Comparison of ENCODE assay signal across 8 mouse cellular contexts in the genomic region with DNA sequence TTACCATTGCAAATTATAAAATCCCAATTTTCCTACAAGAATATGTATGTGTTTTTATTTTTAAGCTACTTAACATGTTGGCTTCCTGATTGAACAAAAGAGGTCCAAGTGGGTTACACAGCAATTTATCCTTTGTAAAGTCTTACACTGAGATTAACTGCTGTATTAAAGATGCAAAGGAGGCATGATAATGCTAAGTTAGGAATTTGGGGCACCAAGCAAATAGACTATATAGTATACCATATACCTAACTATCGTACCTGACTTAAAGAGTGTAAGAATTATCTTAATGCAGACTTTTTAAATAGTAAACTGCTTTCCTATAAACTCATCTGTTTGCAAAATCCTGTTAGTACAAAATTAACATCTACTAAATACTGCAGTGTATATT. TPM values are rescaled to one million over a fixed set of nuclear protein-coding genes. Genes with fewer than 3 reads are reported as not detected.
DNase-seq lines count a peak whose midpoint lies in the region; ATAC-seq and TF ChIP-seq lines count a peak whose summit lies in the region.

No protein-coding gene starts in this region.

- no peaks in the 10 kb centered on the region for H3K9me3 ChIP-seq in megakaryocyte, embryonic 14.5 days
- no peaks in the 10 kb centered on the region for H3K9me3 ChIP-seq in limb, embryonic 14.5 days (ENCODE audit: control insufficient read depth, low read length)

- no peak for TF ChIP-seq EP300 in heart, adult 2 months (IDR thresholded peaks at IDR 0.05; ENCODE audit: insufficient read depth, low read depth, low read length)

- 76% methylated on average over 1 of the region's 1 CpGs for WGBS in heart, adult 2 months
- WGBS in limb, embryonic 14.5 days, result 87% methylated on average over 1 of the region's 1 CpGs

- H3K4me3 ChIP-seq in heart, adult 2 months, result peak overlapping the region; percentile 44
- H3K4me3 ChIP-seq in megakaryocyte, embryonic 14.5 days (replicated peaks), result peak overlapping the region; percentile 90
- H3K4me3 ChIP-seq in limb, embryonic 14.5 days (replicated peaks; ENCODE audit: low read length), result 0 out of 2 replicates have a peak overlapping the region, but pooled peaks have one; percentile 14

- H3K27ac ChIP-seq in heart, adult 2 months, result peak overlapping the region; percentile 1
- H3K27ac ChIP-seq in limb, embryonic 14.5 days (replicated peaks; ENCODE audit: low read depth, low read length), result no peak overlapping the region

- H3K79me2 ChIP-seq in heart, adult 2 months (replicated peaks; ENCODE audit: control insufficient read depth, insufficient read depth, low read length), result no peaks in the 10 kb centered on the region

- DNase-seq in heart, adult 2 months, result no peak
- no peak for DNase-seq in heart, adult 18-20 months
- DNase-seq in limb, embryonic 14.5 days (ENCODE audit: low spot score), result no peak
- no peak for DNase-seq in c-Kit-positive CD71-positive TER-119-positive erythroid progenitor cells, embryonic 14.5 days (ENCODE audit: low spot score)

- intact Hi-C loops in heart, adult 2 months (cut with DNase I), result loop anchor here (2.0 kb wide), 1 partner anchor 27 kb away; the partner anchor contains the start of genes Ankrd17 and Gm9958

- H3K4me1 ChIP-seq in heart, adult 2 months (ENCODE audit: control insufficient read depth, insufficient read depth, low read length), result peaks cover 4% of the 10 kb centered on the region
- H3K4me1 ChIP-seq in megakaryocyte, embryonic 14.5 days, result peaks cover 46% of the 10 kb centered on the region
- peaks cover 8% of the 10 kb centered on the region for H3K4me1 ChIP-seq in limb, embryonic 14.5 days (ENCODE audit: control insufficient read depth, insufficient read depth, low read length)

- H3K4me2 ChIP-seq in limb, embryonic 14.5 days (replicated peaks; ENCODE audit: low read depth, low read length, severe bottlenecking), result peak overlapping the region; percentile 25; the same call in 1 of the 2 replicates

- H3K27me3 ChIP-seq in heart, adult 2 months (ENCODE audit: control insufficient read depth, insufficient read depth, low read length), result no peaks in the 10 kb centered on the region
- H3K27me3 ChIP-seq in megakaryocyte, embryonic 14.5 days (replicated peaks), result no peaks in the 10 kb centered on the region
- no peaks in the 10 kb centered on the region for H3K27me3 ChIP-seq in limb, embryonic 14.5 days (ENCODE audit: control insufficient read depth, insufficient read depth, low read length)

- no peak for TF ChIP-seq CTCF in heart, adult 2 months (IDR thresholded peaks at IDR 0.05)

- ATAC-seq in megakaryocyte, adult 5-6 weeks (ENCODE audit: poor library complexity, severe bottlenecking), result no peak
- ATAC-seq in limb, embryonic 14.5 days (ENCODE audit: low FRiP score, low read depth), result no peak
- ATAC-seq in megakaryocyte progenitor cell, adult 5-6 weeks (replicated peaks; ENCODE audit: poor library complexity), result no peak
- no peak for ATAC-seq in activated CD4-positive, CD25-positive, alpha-beta regulatory T cell, adult 4 months

- H3K9ac ChIP-seq in heart, adult 2 months (ENCODE audit: low read depth, low read length), result no peak overlapping the region
- H3K9ac ChIP-seq in limb, embryonic 14.5 days (ENCODE audit: low read depth, low read length, severe bottlenecking), result no peak overlapping the region

- no peak for TF ChIP-seq POLR2A in heart, adult 2 months (IDR thresholded peaks at IDR 0.05; ENCODE audit: insufficient read depth, low read depth, low read length)
- no peak for TF ChIP-seq POLR2A in limb, embryonic 14.5 days (IDR thresholded peaks at IDR 0.05; ENCODE audit: borderline replicate concordance, extremely low read depth, insufficient read depth, insufficient read length)

- H3K36me3 ChIP-seq in heart, adult 2 months (ENCODE audit: control insufficient read depth, insufficient read depth, low read length), result peaks cover 12% of the 10 kb centered on the region
- peaks cover 5% of the 10 kb centered on the region for H3K36me3 ChIP-seq in megakaryocyte, embryonic 14.5 days (replicated peaks; ENCODE audit: low read length)
- no peaks in the 10 kb centered on the region for H3K36me3 ChIP-seq in limb, embryonic 14.5 days (ENCODE audit: control insufficient read depth, insufficient read depth, low read length)

RNA-seq across cellular contexts. Expression of gene Ankrd17, which starts 26.4 kb away (rescaled TPM):
- 10 to 100 TPM; 64.5 to 70.4 TPM for total RNA-seq in heart, adult 2 months (2021)
- polyA plus RNA-seq in heart, adult 2 months (2012; rRNA removed), result 21.8 and 45.5 TPM in 2 replicates
- total RNA-seq in heart, adult 18-20 months (2021), result 10 to 100 TPM; 61.8 to 67.9 TPM
- 5.3 and 6.6 TPM in 2 replicates for polyA plus RNA-seq in megakaryocyte, embryonic 14.5 days (2012; ENCODE audit: insufficient read depth, low replicate concordance)
- total RNA-seq in megakaryocyte, adult 5-6 weeks (2015), result 54.9 and 57.0 TPM in 2 replicates
- total RNA-seq in megakaryocyte, adult 5-6 weeks (2017), result 44.0 and 61.7 TPM in 2 replicates
- 54.4 and 58.8 TPM in 2 replicates for polyA plus RNA-seq in limb, embryonic 14.5 days (2012; rRNA removed)
- 34.9 and 38.2 TPM in 2 replicates for polyA plus RNA-seq in limb, embryonic 14.5 days (2014; fragmentation: Nextera tagmentation; extraction: Ambion mirVana)
- total RNA-seq in megakaryocyte progenitor cell, adult 5-6 weeks (2015), result 83.2 and 103 TPM in 2 replicates
- 55.3 and 83.6 TPM in 2 replicates for total RNA-seq in megakaryocyte progenitor cell, adult 5-6 weeks (2017)
- polyA plus RNA-seq in activated CD4-positive, CD25-positive, alpha-beta regulatory T cell, adult 4 months (2017; shearing (Covaris generic)), result 10 to 100 TPM; 41.9 to 48.9 TPM

RNA-seq across cellular contexts. Expression of gene Gm9958, which starts 27.1 kb away (rescaled TPM):
- under 1 TPM; 0.57 to 0.89 TPM for total RNA-seq in heart, adult 2 months (2021)
- 0.61 and 1.1 TPM in 2 replicates for polyA plus RNA-seq in heart, adult 2 months (2012; rRNA removed)
- under 1 TPM; 0.55 to 0.67 TPM for total RNA-seq in heart, adult 18-20 months (2021)
- not detected in 2 replicates for polyA plus RNA-seq in megakaryocyte, embryonic 14.5 days (2012; ENCODE audit: insufficient read depth, low replicate concordance)
- 2.3 and 4.3 TPM in 2 replicates for total RNA-seq in megakaryocyte, adult 5-6 weeks (2015)
- total RNA-seq in megakaryocyte, adult 5-6 weeks (2017), result 0.89 and 1.6 TPM in 2 replicates
- 3.2 and 3.8 TPM in 2 replicates for polyA plus RNA-seq in limb, embryonic 14.5 days (2012; rRNA removed)
- 6.2 and 6.7 TPM in 2 replicates for polyA plus RNA-seq in limb, embryonic 14.5 days (2014; fragmentation: Nextera tagmentation; extraction: Ambion mirVana)
- 2.0 and 4.1 TPM in 2 replicates for total RNA-seq in megakaryocyte progenitor cell, adult 5-6 weeks (2015)
- total RNA-seq in megakaryocyte progenitor cell, adult 5-6 weeks (2017), result 1.3 and 2.4 TPM in 2 replicates
- 1 to 10 TPM in 1 of 2 experiments, under 1 TPM in 1; 0.61 to 7.6 TPM for polyA plus RNA-seq in activated CD4-positive, CD25-positive, alpha-beta regulatory T cell, adult 4 months (2017; shearing (Covaris generic))

Comparison
In these comparisons a context has a peak if more than half of its experiments do, and no peak if none do; other contexts are left out.
1. H3K4me3 ChIP-seq: peak in every context shown above with its lines; median percentile 90 in megakaryocyte, embryonic 14.5 days; 44 in heart, adult 2 months; 14 in limb, embryonic 14.5 days.